Mouse (Mus musculus) brain, embryonic 14.5 days (tissue): Measurements from ENCODE around the gene Hspbp1.

ENCODE experiments used
- CTCF ChIP-seq: fragments of 200-500 bp; IDR thresholded peaks from 2 replicates; pipeline ENCODE4 v1.5.1; 2012; ENCODE audit warnings: inconsistent platforms, mild to moderate bottlenecking, moderate library complexity, borderline replicate concordance; ENCODE audit not compliant: insufficient read depth, insufficient read length; ENCODE audit errors: extremely low read depth
- POLR2A ChIP-seq: fragments of 200-500 bp; IDR thresholded peaks from 2 replicates; pipeline ENCODE4 v1.6.1; 2012; ENCODE audit warnings: mild to moderate bottlenecking, inconsistent platforms, borderline replicate concordance; ENCODE audit not compliant: poor library complexity, insufficient read depth, insufficient read length, severe bottlenecking; ENCODE audit errors: extremely low read depth

GRCm38 (mm10) chr7:4654221-4654620 lies 30.6 kb downstream of the Hspbp1 start:
- TF ChIP-seq CTCF (no peak), POLR2A (no peak)
